Mouse (Mus musculus) kidney, embryonic 16.5 days (tissue): ENCODE measurements around the gene Clcn6. TPM values are rescaled to one million over a fixed set of nuclear protein-coding genes. Genes with fewer than 3 reads are reported as not detected.

Experiments
- ATAC-seq: fragments of 200-750 bp; cut with Nextera tagmentation; 2 replicates; pipeline ENCODE4 v1.8.0; 2017; ENCODE audit warnings: moderate TSS enrichment; ENCODE audit not compliant: low FRiP score, low TSS enrichment
- H3K27ac ChIP-seq: fragments of 300-500 bp; sonication (generic); 2 replicates; pipeline ENCODE4 v1.5.1; 2014; ENCODE audit warnings: low read length
- H3K27me3 ChIP-seq: fragments of 300-500 bp; sonication (generic); 2 replicates; pipeline ENCODE4 v1.6.1; 2014; ENCODE audit warnings: low read length, control low read depth, mixed read lengths; ENCODE audit not compliant: insufficient read depth
- H3K36me3 ChIP-seq: fragments of 300-500 bp; sonication (generic); 2 replicates; pipeline ENCODE4 v1.6.1; 2014; ENCODE audit warnings: low read length, control low read depth, mixed read lengths; ENCODE audit not compliant: insufficient read depth
- H3K4me1 ChIP-seq: fragments of 300-500 bp; sonication (generic); 2 replicates; pipeline ENCODE4 v1.6.1; 2014; ENCODE audit warnings: low read length, control low read depth, mixed read lengths; ENCODE audit not compliant: insufficient read depth
- H3K4me2 ChIP-seq: fragments of 300-500 bp; sonication (generic); replicated peaks from 2 replicates; pipeline ENCODE4 v1.6.1; 2014; ENCODE audit warnings: low read depth, low read length
- H3K4me3 ChIP-seq: fragments of 300-500 bp; sonication (generic); 2 replicates; pipeline ENCODE4 v1.5.1; 2014; ENCODE audit warnings: mild to moderate bottlenecking, low read length
- H3K9ac ChIP-seq: fragments of 300-500 bp; sonication (generic); replicated peaks from 2 replicates; pipeline ENCODE4 v1.6.1; 2014; ENCODE audit warnings: low read length
- H3K9me3 ChIP-seq: fragments of 300-500 bp; sonication (generic); 2 replicates; pipeline ENCODE4 v1.6.1; 2016; ENCODE audit warnings: low read length, control low read depth
- WGBS: fragments of 180-500 bp; shearing (Covaris S2); extraction: QIAGEN DNeasy Blood & Tissue Kit; methylation state at CpG from one replicate; pipeline ENCODE4 v1.1.7; 2014; 5-methylcytosine and 5-hydroxymethylcytosine counted together
- polyA plus RNA-seq: library from polyadenylated mRNA; unstranded; fragments of >200 nt; fragmentation: Nextera tagmentation; extraction: Ambion mirVana; gene quantifications from 2 replicates; pipeline ENCODE4 v1.2.1, GENCODE M21; 2015

Clcn6 gene
- polyA plus RNA-seq, 1 experiment from 2014 or later, result 6.4 TPM

DNA sequence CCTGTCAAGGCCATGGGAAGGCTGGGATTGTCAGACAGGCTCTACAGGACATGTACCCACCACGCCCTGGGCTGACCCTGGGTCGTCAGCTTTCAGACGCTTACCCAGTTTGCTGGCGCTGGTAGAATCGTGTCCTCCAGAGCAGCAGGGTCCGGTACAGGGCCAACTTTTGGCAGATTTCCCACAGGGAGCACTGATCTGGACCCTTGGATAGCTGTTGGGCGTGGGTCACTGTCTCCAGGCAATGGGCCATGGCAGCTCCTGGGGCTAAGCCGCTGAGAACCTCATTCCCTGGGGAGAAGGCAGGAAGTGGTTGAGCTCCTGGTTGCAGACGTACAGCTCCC lies 27.8 kb upstream of the Clcn6 start:
- H3K27me3 ChIP-seq, result no peaks in the 10 kb centered on the region
- no peaks in the 10 kb centered on the region for H3K9me3 ChIP-seq
- no peak overlapping the region for H3K4me3 ChIP-seq
- no peak overlapping the region for H3K4me2 ChIP-seq
- H3K27ac ChIP-seq, result no peak overlapping the region
- ATAC-seq, result peak; percentile 52
- no peaks in the 10 kb centered on the region for H3K36me3 ChIP-seq
- H3K9ac ChIP-seq, result no peak overlapping the region
- WGBS, result 32% methylated on average over 9 of the region's 9 CpGs
- H3K4me1 ChIP-seq, result peaks cover 20% of the 10 kb centered on the region

GRCm38 (mm10) chr4:148065702-148066400 lies 27.2 kb upstream of the Clcn6 start:
- H3K27me3 ChIP-seq, result no peaks in the 10 kb centered on the region
- no peak overlapping the region for H3K4me3 ChIP-seq
- peak; percentile 52 for ATAC-seq
- H3K4me1 ChIP-seq, result peaks cover 20% of the 10 kb centered on the region
- no peak overlapping the region for H3K4me2 ChIP-seq
- no peak overlapping the region for H3K27ac ChIP-seq
- WGBS, result 33% methylated on average over 6 of the region's 6 CpGs
- no peaks in the 10 kb centered on the region for H3K9me3 ChIP-seq
- no peak overlapping the region for H3K9ac ChIP-seq
- H3K36me3 ChIP-seq, result no peaks in the 10 kb centered on the region

DNA sequence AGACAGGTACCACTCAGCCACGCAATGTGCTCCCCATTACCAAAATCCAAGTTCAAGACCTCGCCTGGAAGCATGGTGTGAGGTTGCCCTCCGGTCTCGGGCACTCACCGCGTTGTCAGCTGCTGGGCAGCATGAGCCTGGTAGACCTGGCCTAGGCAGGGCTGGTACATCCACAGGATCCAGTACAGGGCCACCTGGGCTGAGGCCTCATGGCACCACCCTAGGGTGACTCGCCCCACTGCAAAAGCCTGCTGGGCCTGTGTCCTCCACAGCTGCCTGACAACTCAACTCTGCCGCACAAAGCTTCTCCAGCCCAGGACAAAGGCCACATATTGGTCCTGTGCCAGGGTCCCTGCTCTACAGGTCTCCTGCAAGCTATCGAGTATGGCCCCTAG lies 22.5 kb upstream of the Clcn6 start:
- ATAC-seq, result no peak
- Histone ChIP-seq H3K9ac (no peak overlapping the region), H3K36me3 (peaks cover 18% of the 10 kb centered on the region; the same call in 1 of the 2 replicates), H3K4me3 (no peak overlapping the region), H3K4me2 (no peak overlapping the region), H3K4me1 (peaks cover 8% of the 10 kb centered on the region), H3K9me3 (no peaks in the 10 kb centered on the region), H3K27me3 (no peaks in the 10 kb centered on the region), H3K27ac (no peak overlapping the region)
- 87% methylated on average over 9 of the region's 9 CpGs for WGBS

- H3K4me2 ChIP-seq, result no peak overlapping the region
- H3K27ac ChIP-seq, result no peak overlapping the region
- no peak overlapping the region for H3K9ac ChIP-seq
- H3K4me3 ChIP-seq, result no peak overlapping the region
- H3K4me1 ChIP-seq, result peaks cover 1% of the 10 kb centered on the region
- peaks cover 24% of the 10 kb centered on the region for H3K36me3 ChIP-seq
- WGBS, result 45% methylated on average over 13 of the region's 13 CpGs
- H3K27me3 ChIP-seq, result no peaks in the 10 kb centered on the region
- no peaks in the 10 kb centered on the region for H3K9me3 ChIP-seq
- peak; percentile 47; the same call in 1 of the 2 replicates for ATAC-seq
Measured at GRCm38 (mm10) chr4:148060120-148061085, 21.8 kb upstream of the Clcn6 start.

DNA sequence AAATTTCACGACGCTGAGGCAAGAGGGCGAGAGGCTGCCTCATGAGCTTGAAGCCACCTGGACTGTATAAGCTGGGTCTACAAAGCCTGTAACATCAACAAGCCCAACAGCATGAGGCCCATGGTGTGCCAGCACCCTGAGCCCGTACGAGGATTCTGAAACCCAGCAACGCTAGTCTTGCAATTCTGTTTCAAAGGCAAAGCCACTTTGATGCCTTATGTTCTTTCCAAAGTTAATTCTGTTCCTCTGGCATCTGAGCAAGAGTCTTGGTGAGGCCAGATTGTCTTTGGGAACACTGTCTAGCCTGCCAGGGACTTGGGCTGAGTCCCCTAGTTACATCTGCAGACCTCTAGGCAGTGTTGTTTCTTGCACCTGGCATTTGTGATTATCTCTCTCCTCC lies 20.4 kb upstream of the Clcn6 start:
- H3K4me3 ChIP-seq, result no peak overlapping the region
- no peaks in the 10 kb centered on the region for H3K27me3 ChIP-seq
- H3K4me1 ChIP-seq, result no peaks in the 10 kb centered on the region
- no peak overlapping the region for H3K27ac ChIP-seq
- H3K36me3 ChIP-seq, result peaks cover 36% of the 10 kb centered on the region
- no peak overlapping the region for H3K4me2 ChIP-seq
- H3K9ac ChIP-seq, result no peak overlapping the region
- no peak for ATAC-seq
- 92% methylated on average over 6 of the region's 6 CpGs for WGBS
- no peaks in the 10 kb centered on the region for H3K9me3 ChIP-seq

DNA sequence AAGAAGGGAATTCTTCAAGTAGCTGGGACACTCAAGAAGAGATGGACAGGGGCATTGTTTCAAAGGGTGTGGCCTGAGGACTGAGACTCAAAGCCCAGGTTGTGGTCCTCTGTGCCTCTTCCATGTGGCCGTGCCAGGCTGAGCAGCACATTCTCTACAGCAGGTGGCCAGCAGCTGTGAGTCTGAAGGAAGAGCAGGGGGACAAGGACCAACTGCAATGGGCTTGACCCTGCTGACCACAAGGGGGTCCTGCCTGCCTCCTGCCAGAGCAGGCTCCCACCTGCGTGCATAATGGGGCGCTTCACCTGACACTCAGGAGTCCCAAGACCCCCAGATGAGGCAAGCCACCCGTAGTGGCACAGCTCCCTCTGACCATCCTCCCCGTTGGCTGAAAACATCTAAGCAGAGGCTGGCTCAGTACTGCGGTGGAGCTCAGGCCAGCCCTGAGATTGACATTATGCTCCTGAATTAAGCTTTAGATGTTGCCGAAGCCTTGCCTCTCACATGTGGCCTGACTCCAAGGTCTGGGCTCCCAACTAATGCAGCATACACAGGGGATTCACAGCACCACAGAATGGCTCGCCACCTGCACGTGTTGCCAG lies 19.7 kb upstream of the Clcn6 start:
- H3K9ac ChIP-seq, result no peak overlapping the region
- H3K27me3 ChIP-seq, result no peaks in the 10 kb centered on the region
- no peak overlapping the region for H3K27ac ChIP-seq
- H3K9me3 ChIP-seq, result no peaks in the 10 kb centered on the region
- no peaks in the 10 kb centered on the region for H3K4me1 ChIP-seq
- 92% methylated on average over 9 of the region's 9 CpGs for WGBS
- peaks cover 41% of the 10 kb centered on the region for H3K36me3 ChIP-seq
- no peak for ATAC-seq
- H3K4me2 ChIP-seq, result no peak overlapping the region
- H3K4me3 ChIP-seq, result no peak overlapping the region

GRCm38 (mm10) chr4:148057661-148058209 lies 19.1 kb upstream of the Clcn6 start:
- Histone ChIP-seq H3K4me1 (no peaks in the 10 kb centered on the region), H3K27ac (no peak overlapping the region), H3K27me3 (no peaks in the 10 kb centered on the region), H3K4me2 (no peak overlapping the region), H3K9ac (no peak overlapping the region), H3K36me3 (peaks cover 47% of the 10 kb centered on the region), H3K9me3 (no peaks in the 10 kb centered on the region), H3K4me3 (no peak overlapping the region)
- WGBS, result 68% methylated on average over 5 of the region's 5 CpGs
- ATAC-seq, result no peak

- H3K27ac ChIP-seq, result no peak overlapping the region
- H3K9ac ChIP-seq, result no peak overlapping the region
- WGBS, result 59% methylated on average over 4 of the region's 4 CpGs
- H3K36me3 ChIP-seq, result peaks cover 55% of the 10 kb centered on the region
- no peaks in the 10 kb centered on the region for H3K9me3 ChIP-seq
- no peak overlapping the region for H3K4me2 ChIP-seq
- no peaks in the 10 kb centered on the region for H3K4me1 ChIP-seq
- ATAC-seq, result no peak
- H3K27me3 ChIP-seq, result no peaks in the 10 kb centered on the region
- no peak overlapping the region for H3K4me3 ChIP-seq
Measured at GRCm38 (mm10) chr4:148056801-148057200, 18.2 kb upstream of the Clcn6 start.

DNA sequence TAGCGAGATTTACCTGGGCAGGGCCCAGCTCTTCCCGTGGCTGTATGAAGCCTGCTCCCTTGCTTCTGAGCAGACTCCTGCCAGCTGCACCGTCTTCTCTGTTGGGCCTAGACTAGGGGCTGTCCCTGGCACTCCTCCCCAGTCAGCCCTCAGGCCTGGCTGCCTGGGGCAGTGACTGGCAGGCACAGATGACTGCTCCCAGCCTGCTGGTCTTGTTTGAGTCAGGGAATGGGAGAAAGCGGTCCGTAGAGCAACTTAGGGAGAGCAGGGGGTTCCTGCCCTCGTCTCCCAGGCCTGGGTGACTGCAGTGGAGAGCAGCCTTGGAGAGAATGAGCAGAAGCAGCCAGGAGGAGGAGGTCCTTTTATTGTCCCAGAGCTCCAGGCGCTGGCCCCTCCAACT lies 17.6 kb upstream of the Clcn6 start:
- Histone ChIP-seq H3K27me3 (no peaks in the 10 kb centered on the region), H3K36me3 (peaks cover 61% of the 10 kb centered on the region), H3K9ac (no peak overlapping the region), H3K4me2 (no peak overlapping the region), H3K4me3 (no peak overlapping the region), H3K27ac (0 out of 2 replicates have a peak overlapping the region, but pooled peaks have one; percentile 20), H3K9me3 (no peaks in the 10 kb centered on the region), H3K4me1 (no peaks in the 10 kb centered on the region)
- ATAC-seq, result no peak
- 76% methylated on average over 7 of the region's 7 CpGs for WGBS
